Mouse (Mus musculus): ENCODE results near the gene Hmg20b. TPM values are rescaled to one million over a fixed set of nuclear protein-coding genes. Genes with fewer than 3 reads are reported as not detected.

Gene Hmg20b
- total RNA-seq, 1 experiment = 43.5 TPM

- H3K9me3 ChIP-seq (ENCODE audit: control insufficient read depth, insufficient read depth, low read depth, low read length) = no peaks in the 10 kb centered on the region
- TF ChIP-seq ZC3H11A (IDR thresholded peaks at IDR 0.05; ENCODE audit: borderline replicate concordance, low read depth, low read length) (no peak), HCFC1 (IDR thresholded peaks at IDR 0.05; ENCODE audit: borderline replicate concordance, insufficient read depth, low read length) (no peak), MAFK (IDR thresholded peaks at IDR 0.05; ENCODE audit: insufficient read depth, low read depth, low read length) (no peak), CHD2 (IDR thresholded peaks at IDR 0.05; ENCODE audit: low read depth, low read length) (no peak), ZNF384 (IDR thresholded peaks at IDR 0.05; ENCODE audit: low read depth, low read length) (no peak)
- DNase-seq (ENCODE audit: low read depth, low spot score) = no peak
- in situ Hi-C loops (cut with MboI; ENCODE audit: low sequenced_read_pairs in 2 of 2, unreplicated experiment in 2 of 2) = no loop called here
- no peak overlapping the region for H3K9ac ChIP-seq (ENCODE audit: insufficient read depth, low read depth, low read length, poor library complexity, severe bottlenecking)
- peaks cover 18% of the 10 kb centered on the region for H3K36me3 ChIP-seq (ENCODE audit: control insufficient read depth, insufficient read depth, low read length, poor library complexity, severe bottlenecking)
- H3K4me1 ChIP-seq (ENCODE audit: control insufficient read depth in 2 of 2, insufficient read depth in 2 of 2, low read length in 2 of 2, poor library complexity in 1 of 2) = peaks cover 0 to 21% of the 10 kb centered on the region in 2 experiments; a peak in 2 of 4 replicates
- no peak overlapping the region for H3K4me3 ChIP-seq (ENCODE audit: insufficient read depth in 1 of 2, low read depth in 1 of 2, low read length in 2 of 2, poor library complexity in 1 of 2, severe bottlenecking in 1 of 2)
- H3K27ac ChIP-seq (ENCODE audit: insufficient read depth, low read depth, low read length, poor library complexity, severe bottlenecking) = no peak overlapping the region
Measured at GRCm38 (mm10) chr10:81392270-81392669, 42.0 kb upstream of the Hmg20b start.

DNA sequence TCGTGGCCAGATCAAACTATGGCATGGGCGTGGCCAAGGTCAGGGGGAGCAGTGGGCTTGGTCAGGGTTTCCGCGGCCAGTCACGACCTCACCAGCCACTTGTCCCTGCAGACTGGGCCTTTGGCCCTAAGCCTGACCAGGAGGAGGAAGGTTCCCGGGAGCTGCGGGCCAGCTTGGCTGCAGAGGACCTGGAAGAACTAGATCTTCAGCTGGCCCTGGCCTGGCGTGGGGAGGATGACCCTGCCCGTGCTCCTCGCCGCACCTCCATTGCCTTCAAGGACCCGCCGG lies 40.3 kb upstream of the Hmg20b start:
- H3K9me3 ChIP-seq (ENCODE audit: control insufficient read depth, insufficient read depth, low read depth, low read length) = no peaks in the 10 kb centered on the region
- in situ Hi-C loops (cut with MboI; ENCODE audit: low sequenced_read_pairs in 2 of 2, unreplicated experiment in 2 of 2) = no loop called here
- H3K36me3 ChIP-seq (ENCODE audit: control insufficient read depth, insufficient read depth, low read length, poor library complexity, severe bottlenecking) = peaks cover 34% of the 10 kb centered on the region
- no peak overlapping the region for H3K27ac ChIP-seq (ENCODE audit: insufficient read depth, low read depth, low read length, poor library complexity, severe bottlenecking)
- H3K9ac ChIP-seq (ENCODE audit: insufficient read depth, low read depth, low read length, poor library complexity, severe bottlenecking) = no peak overlapping the region
- H3K4me1 ChIP-seq (ENCODE audit: control insufficient read depth in 2 of 2, insufficient read depth in 2 of 2, low read length in 2 of 2, poor library complexity in 1 of 2) = peaks cover 0 to 19% of the 10 kb centered on the region in 2 experiments; a peak in 2 of 4 replicates
- no peak for TF ChIP-seq CHD2 (IDR thresholded peaks at IDR 0.05; ENCODE audit: low read depth, low read length)
- H3K4me3 ChIP-seq (ENCODE audit: insufficient read depth in 1 of 2, low read depth in 1 of 2, low read length in 2 of 2, poor library complexity in 1 of 2, severe bottlenecking in 1 of 2) = no peak overlapping the region
- DNase-seq (ENCODE audit: low read depth, low spot score) = no peak

DNA sequence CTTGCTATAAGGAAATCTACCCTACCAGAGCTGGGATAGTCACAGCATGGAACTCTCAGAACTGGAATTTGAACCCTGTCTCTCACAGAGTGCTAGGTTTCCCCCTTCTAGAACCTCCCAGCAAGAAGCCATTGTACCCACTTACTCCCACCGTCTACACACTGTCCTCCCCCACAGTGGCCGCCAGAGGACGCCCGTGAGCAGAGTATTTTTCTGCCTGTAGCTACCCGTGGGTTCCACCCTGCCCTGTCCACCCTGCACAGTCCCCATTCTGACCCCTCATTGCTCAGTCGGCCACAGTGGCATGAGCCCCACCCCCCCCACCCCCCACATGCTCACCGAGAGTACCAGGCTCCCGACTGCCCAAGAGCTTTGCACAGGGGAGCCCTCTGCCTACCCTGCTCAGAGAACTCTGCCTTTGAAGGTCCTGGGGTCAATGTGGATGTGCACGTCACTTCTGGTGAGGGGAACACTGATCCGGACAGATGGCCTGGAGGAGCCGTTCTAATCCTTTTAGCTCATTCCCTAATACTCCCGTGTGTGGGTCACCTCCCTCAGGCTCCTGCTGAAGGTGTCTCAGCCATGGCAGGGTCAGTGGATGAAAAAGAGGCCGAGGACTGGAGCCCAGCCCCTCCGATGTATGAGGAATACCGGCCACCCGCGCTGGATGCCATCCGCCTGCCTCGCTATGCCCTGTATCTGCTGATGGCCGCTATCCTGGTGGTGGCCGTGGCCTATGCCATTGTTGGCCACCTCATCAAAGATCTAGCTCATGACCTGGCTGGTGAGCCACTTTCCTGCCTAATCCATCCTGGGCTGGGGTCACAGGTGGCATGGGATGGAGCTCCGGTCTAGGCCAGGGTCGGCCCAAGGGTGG lies 39.8 kb upstream of the Hmg20b start:
- DNase-seq (ENCODE audit: low read depth, low spot score) = no peak
- H3K4me1 ChIP-seq (ENCODE audit: control insufficient read depth in 2 of 2, insufficient read depth in 2 of 2, low read length in 2 of 2, poor library complexity in 1 of 2) = peaks cover 0 to 19% of the 10 kb centered on the region in 2 experiments; a peak in 2 of 4 replicates
- H3K9me3 ChIP-seq (ENCODE audit: control insufficient read depth, insufficient read depth, low read depth, low read length) = no peaks in the 10 kb centered on the region
- no peak overlapping the region for H3K27ac ChIP-seq (ENCODE audit: insufficient read depth, low read depth, low read length, poor library complexity, severe bottlenecking)
- H3K4me3 ChIP-seq (ENCODE audit: insufficient read depth in 1 of 2, low read depth in 1 of 2, low read length in 2 of 2, poor library complexity in 1 of 2, severe bottlenecking in 1 of 2) = no peak overlapping the region
- TF ChIP-seq CHD2 (IDR thresholded peaks at IDR 0.05; ENCODE audit: low read depth, low read length) (no peak), HCFC1 (IDR thresholded peaks at IDR 0.05; ENCODE audit: borderline replicate concordance, insufficient read depth, low read length) (no peak), ZC3H11A (IDR thresholded peaks at IDR 0.05; ENCODE audit: borderline replicate concordance, low read depth, low read length) (no peak; the same call in 1 of the 2 replicates), MAFK (IDR thresholded peaks at IDR 0.05; ENCODE audit: insufficient read depth, low read depth, low read length) (no peak), ZNF384 (IDR thresholded peaks at IDR 0.05; ENCODE audit: low read depth, low read length) (no peak)
- in situ Hi-C loops (cut with MboI; ENCODE audit: low sequenced_read_pairs in 2 of 2, unreplicated experiment in 2 of 2) = no loop called here
- H3K9ac ChIP-seq (ENCODE audit: insufficient read depth, low read depth, low read length, poor library complexity, severe bottlenecking) = no peak overlapping the region
- H3K36me3 ChIP-seq (ENCODE audit: control insufficient read depth, insufficient read depth, low read length, poor library complexity, severe bottlenecking) = peaks cover 35% of the 10 kb centered on the region

DNA sequence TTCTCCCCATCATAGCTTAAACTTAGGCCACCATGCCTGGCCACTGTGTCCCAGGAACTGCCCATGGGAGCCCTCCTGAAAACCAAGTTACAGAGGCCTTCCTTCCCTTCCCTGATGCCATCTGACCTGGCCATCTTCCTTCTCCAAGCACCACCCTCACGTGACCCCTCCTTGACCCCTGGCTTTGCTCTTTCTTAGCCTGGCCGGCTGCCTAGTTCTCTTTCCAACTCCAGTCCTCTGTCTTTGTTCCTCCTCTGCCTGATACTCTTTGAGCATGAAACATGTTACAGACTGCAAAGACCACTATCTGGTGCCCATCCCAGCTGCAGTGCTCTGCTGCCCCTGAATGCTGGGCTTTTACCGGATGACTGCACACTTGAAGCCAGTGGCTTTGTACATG lies 39.1 kb upstream of the Hmg20b start:
- no peak for DNase-seq (ENCODE audit: low read depth, low spot score)
- no peak overlapping the region for H3K9ac ChIP-seq (ENCODE audit: insufficient read depth, low read depth, low read length, poor library complexity, severe bottlenecking)
- H3K9me3 ChIP-seq (ENCODE audit: control insufficient read depth, insufficient read depth, low read depth, low read length) = no peaks in the 10 kb centered on the region
- in situ Hi-C loops (cut with MboI; ENCODE audit: low sequenced_read_pairs in 2 of 2, unreplicated experiment in 2 of 2) = no loop called here
- no peak overlapping the region for H3K27ac ChIP-seq (ENCODE audit: insufficient read depth, low read depth, low read length, poor library complexity, severe bottlenecking)
- no peak overlapping the region for H3K4me3 ChIP-seq (ENCODE audit: insufficient read depth in 1 of 2, low read depth in 1 of 2, low read length in 2 of 2, poor library complexity in 1 of 2, severe bottlenecking in 1 of 2)
- H3K36me3 ChIP-seq (ENCODE audit: control insufficient read depth, insufficient read depth, low read length, poor library complexity, severe bottlenecking) = peaks cover 35% of the 10 kb centered on the region
- TF ChIP-seq ZC3H11A (IDR thresholded peaks at IDR 0.05; ENCODE audit: borderline replicate concordance, low read depth, low read length) (no peak), ZNF384 (IDR thresholded peaks at IDR 0.05; ENCODE audit: low read depth, low read length) (no peak)
- H3K4me1 ChIP-seq (ENCODE audit: control insufficient read depth in 2 of 2, insufficient read depth in 2 of 2, low read length in 2 of 2, poor library complexity in 1 of 2) = peaks cover 0 to 19% of the 10 kb centered on the region in 2 experiments; a peak in 2 of 4 replicates
